Mouse (Mus musculus) liver, postnatal 0 days (tissue): ENCODE data around the gene Pten.

Experiments used
- CTCF ChIP-seq: sonication (generic); IDR thresholded peaks from 2 replicates; pipeline ENCODE4 v1.5.1; 2016; ENCODE audit warnings: antibody characterized with exemption, low read depth
- EP300 ChIP-seq: IDR thresholded peaks from 2 replicates; pipeline ENCODE4 v1.6.1; 2016; ENCODE audit warnings: antibody characterized with exemption, low read depth, mild to moderate bottlenecking

DNA sequence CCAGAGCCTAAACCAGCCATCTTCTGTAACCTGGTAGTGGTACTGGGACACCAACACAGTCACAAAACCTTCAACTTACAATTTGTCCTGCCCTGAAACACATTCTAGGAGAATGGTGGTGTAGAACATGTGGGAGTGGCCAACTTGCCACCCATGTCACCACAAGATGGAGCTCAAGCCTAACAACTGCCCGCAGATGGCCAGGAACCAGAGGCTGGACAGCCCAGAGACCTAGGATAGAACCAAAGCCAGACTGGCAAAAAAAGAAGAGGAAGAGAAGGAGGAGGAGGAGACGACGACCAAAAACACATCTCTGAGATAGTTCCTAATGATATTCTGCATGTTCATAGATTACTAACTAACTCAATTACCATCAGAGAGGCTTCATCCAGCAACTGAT lies 42.1 kb upstream of the Pten start:
- TF ChIP-seq CTCF (peak; percentile 92), EP300 (no peak)
